Mouse (Mus musculus): Measurements from ENCODE around the gene Klk7.

Klk7 gene

DNA sequence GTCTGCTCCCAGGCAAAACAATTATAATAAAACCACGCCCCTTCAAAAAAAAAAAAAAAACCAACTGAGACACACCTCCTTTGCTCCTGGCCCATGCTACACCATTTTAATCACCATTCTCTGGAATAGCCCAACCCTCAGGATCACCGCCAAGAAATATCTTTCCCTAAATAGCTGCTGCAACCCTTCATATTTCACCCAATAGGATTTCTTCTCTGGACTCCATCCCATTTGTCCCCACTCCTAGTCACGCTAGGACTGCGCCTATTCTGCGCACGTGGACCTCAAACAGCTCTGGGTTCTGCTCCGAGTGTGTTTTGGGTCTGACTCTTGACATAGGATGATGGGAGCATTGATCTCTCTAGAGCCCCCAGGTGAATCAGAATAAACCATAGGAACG, 14.7 kb upstream of the Klk7 start:
- no peak for DNase-seq (ENCODE audit: low spot score in 2 of 2)

GRCm38 (mm10) chr7:43797333-43797769, 13.7 kb upstream of the Klk7 start, which contains the start of gene Klk8:
Gene Klk8 (plus strand): TSS chr7:43797577.
- peak; percentile 16 to 26 for DNase-seq (ENCODE audit: low spot score in 2 of 2)

- peak; percentile 10 to 23 for DNase-seq (ENCODE audit: low spot score in 2 of 2)
Observed at GRCm38 (mm10) chr7:43797844-43798462, 13.1 kb upstream of the Klk7 start.

- no peak for DNase-seq (ENCODE audit: low spot score in 2 of 2)
Observed at GRCm38 (mm10) chr7:43799876-43800275, 11.2 kb upstream of the Klk7 start.

DNA sequence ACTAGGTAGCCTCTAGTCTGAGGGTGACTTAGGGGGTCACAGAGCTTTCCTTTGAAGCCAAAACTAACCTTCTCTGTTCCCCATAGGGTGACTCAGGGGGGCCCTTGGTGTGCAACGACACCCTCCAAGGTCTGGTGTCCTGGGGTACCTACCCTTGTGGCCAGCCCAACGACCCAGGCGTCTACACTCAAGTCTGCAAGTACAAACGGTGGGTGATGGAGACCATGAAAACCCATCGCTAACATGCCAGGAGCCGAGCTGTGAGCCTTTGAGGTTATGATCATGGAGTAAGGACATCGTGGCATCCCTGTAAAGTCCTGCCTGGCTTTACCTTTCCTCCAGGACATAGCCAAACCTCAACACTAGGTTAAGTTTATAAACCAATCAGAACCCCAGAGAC, 4.1 kb downstream of the Klk7 start:
- DNase-seq (ENCODE audit: low spot score in 2 of 2) = no peak

DNA sequence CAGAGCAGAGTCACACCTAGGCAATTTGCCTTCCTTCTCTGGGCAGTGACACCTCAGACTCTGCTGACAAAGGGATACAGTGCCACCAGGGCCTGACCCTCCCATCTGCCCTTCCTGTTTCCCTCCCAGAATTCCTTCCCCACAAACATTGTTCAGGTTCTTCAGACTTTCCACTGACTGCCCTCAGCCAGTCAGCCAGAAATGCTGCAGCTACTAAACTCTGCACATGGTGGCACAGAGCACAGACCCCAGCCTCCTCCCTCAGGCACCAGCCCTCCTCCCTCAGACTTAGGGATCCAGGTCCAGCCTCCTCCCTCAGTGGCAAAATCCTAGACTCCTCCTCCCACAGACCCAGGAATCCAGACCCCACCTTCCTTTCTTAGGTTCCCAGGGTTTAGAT, 5.7 kb downstream of the Klk7 start:
- no peak for DNase-seq (ENCODE audit: low spot score in 2 of 2)

- no peak for DNase-seq (ENCODE audit: low spot score in 2 of 2)
Observed at GRCm38 (mm10) chr7:43821581-43821980, 10.5 kb downstream of the Klk7 start.

- DNase-seq (ENCODE audit: low spot score in 2 of 2) = no peak
Observed at GRCm38 (mm10) chr7:43824199-43824598, 13.1 kb downstream of the Klk7 start, which contains the start of gene Klk6. Gene Klk6 (plus strand): TSS chr7:43824499.

DNA sequence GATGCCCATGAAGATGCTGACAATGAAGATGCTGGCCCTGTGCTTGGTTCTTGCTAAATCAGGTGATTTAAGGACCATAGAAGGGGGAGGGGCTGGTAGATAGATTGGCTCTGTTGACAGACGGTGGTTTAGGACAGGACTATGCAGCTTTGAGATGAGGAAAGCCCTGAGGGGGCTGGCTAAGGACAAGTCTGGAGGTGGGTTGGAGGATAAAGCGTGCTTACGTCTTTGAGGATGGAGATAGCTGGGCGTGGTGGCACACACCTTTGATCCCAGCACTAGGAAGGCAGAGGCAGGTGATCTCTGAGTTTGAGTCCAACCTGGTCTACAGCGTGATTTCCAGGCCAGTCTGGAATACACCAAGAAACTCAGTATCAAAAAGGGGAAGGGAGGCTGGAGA, 15.0 kb downstream of the Klk7 start:
- no peak for DNase-seq (ENCODE audit: low spot score in 2 of 2)

- DNase-seq (ENCODE audit: low spot score in 2 of 2) = no peak
Observed at GRCm38 (mm10) chr7:43827706-43828105, 16.6 kb downstream of the Klk7 start.

GRCm38 (mm10) chr7:43829006-43829405, 17.9 kb downstream of the Klk7 start:
- no peak for DNase-seq (ENCODE audit: low spot score in 2 of 2)

- no peak for DNase-seq (ENCODE audit: low spot score in 2 of 2)
Observed at GRCm38 (mm10) chr7:43841701-43842100, 30.6 kb downstream of the Klk7 start, which contains the start of gene Klk5. Gene Klk5 (plus strand): TSS chr7:43841971.

- DNase-seq (ENCODE audit: low spot score in 2 of 2) = no peak
Observed at GRCm38 (mm10) chr7:43843801-43844200, 32.7 kb downstream of the Klk7 start.

DNA sequence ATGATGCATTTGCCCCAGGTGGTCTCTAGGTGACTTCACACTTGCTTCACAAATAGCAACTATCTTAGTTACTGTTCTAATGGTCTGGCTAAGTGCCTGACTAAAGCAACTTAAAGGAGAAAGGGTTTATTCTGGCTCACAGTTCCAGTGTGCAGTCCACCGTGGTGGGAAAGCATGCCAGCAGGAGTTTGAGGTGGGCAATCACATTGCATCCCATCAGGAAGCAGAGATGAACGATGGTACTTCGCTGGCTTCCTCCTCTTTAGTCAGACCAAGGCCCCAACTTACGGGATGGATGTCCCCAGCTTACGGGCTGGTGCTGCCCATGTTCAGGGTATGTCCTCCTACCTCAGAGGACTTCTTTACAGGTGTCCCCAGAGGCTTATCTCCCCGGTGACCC, 40.5 kb downstream of the Klk7 start:
- no peak for DNase-seq (ENCODE audit: low spot score in 2 of 2)

DNA sequence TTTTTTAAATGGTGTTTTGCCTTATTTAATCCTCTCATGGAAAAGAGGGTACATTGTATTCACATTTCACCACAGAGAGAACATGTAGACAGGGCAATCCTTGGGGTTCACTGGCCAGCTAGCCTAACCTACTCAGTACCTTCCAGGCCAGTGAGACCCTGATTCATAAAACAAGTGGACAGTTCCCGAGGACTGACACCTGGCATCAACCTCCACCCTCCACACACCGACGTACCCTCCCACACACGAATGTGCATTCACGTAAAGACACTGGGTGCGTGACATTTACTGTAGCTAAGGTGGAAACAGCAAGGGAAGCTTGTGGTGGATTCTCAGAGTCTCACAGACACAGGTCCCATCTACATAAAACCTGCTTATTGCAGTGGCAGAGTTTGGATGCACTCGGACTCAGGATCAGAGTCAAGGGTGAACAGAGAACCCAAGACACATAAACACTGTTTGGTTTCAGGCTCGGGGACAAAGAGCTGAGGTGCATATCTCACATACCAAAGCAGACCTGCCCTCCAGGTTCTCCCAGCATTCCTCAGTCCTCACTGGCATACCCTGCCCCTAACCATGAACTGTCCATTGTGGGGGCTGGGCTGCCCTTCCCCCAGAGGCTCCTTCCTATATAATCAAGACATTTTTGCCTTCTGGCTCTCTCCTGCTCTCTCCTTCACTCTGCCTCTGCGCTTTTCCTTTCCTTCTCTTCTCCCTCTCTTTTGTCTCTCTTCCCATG, 43.7 kb downstream of the Klk7 start:
- no peak for DNase-seq (ENCODE audit: low spot score in 2 of 2)

DNA sequence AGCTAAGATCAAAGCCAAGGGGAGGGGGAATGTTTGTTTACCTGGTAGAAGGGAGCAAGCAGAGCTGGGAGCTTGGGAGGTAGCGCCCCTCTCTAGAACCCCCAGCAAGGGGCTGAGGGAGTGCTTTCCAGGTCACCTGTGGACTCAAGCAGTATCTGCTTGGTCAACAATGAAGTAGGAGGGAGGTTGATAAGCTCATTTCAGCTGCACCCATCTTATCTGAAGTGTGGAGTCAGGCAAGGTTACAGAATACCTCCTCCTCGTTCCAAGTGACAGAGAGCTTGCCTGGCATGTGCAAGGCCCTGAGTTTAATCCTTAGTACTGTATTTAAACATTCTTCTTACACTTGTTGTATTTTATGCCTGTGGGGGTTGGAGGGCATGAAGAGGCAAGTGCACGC, 44.6 kb downstream of the Klk7 start:
- DNase-seq (ENCODE audit: low spot score in 2 of 2) = no peak

DNA sequence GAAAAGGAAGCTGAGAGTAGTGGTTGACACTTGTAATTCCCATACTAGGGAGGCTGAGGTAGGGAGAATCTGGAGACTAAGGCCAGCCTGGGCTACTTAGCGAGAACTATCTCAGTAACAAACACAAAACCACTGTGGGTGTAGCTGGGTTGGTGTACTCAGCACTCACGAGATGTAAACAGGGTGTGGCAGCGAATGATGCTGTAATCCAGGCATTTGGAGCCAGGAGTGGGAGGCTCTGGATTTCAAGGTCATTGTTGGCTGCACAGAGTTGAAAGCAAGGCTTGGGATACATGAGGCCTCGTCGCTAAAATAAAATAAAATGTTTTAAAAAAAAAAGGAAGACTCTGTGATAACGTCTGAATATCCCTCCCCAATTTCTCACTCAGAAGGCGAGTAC, 45.2 kb downstream of the Klk7 start:
- DNase-seq (ENCODE audit: low spot score in 2 of 2) = no peak

DNA sequence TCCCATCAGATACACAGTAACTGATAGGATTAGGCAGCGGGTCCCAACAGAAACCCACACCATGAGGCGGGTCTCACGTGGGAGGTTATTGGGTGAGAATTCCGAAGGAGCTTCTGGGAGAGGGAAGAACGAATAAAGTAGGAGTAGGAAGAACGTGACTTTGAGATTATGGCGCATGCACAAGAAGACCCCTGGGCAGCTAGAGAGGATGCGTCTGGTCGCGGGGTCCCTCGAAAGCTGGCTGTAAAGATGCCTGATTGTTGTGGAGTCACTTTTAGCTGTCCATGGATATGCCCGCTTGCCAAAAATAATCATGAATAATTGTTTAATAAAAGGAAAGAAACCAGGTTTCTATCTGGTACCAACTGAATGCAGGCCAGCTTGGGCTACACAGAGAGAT, 46.4 kb downstream of the Klk7 start:
- DNase-seq (ENCODE audit: low spot score in 2 of 2) = no peak

DNA sequence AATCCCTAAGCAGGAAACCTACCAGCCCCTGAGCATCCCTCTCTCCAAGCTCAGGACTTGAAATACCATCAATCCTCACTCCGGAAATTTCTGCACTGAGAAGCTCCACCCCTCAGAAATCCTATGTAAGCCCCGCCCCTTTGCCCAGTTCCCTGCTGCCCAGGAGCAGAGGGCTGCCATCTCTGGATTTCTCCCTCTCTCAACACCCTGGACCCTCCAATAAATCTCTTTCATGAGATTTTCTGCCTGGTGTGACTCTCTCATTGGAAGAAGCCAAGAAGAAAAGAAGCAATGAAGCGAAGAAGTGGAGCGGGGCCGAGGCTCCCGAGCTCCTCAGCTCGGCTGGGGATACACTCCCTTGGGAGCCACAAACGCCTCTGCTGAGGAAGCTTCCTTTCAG, 49.3 kb downstream of the Klk7 start:
- DNase-seq (ENCODE audit: low spot score in 2 of 2) = no peak

All from thymus, postnatal 10 days (tissue).